Mouse (Mus musculus) B cell, adult 2 months (primary cell): ENCODE measurements around the gene Vstm5.
"Not testable (repeated sequence)": the region's sequence is repeated elsewhere in the genome, so short reads cannot be mapped to it uniquely, and the experiment has no call there.

Experiments used
- DNase-seq, 2 experiments: peaks; one replicate each; pipeline ENCODE4 v3.0.0; 2022

The Vstm5 gene

DNA sequence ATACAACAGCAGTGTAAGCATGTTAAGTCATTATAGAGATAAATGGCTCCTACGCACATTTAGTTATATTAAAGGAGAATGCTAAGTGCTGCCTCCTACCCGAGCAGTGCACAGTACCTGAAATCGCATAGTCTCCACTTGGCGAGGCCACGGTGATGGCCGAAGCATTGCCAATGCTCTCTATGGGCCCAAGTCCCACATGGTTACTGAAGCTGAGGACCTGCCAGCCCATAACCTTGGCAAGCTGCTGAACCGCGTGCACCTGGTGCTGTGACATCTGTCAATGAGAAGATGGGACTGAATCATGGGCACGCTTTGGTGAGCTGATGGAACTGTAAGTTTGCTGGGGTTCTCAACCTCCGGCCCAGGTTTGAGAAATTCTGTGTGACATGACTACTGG, 24.6 kb downstream of the Vstm5 start:
- no peak for DNase-seq

DNA sequence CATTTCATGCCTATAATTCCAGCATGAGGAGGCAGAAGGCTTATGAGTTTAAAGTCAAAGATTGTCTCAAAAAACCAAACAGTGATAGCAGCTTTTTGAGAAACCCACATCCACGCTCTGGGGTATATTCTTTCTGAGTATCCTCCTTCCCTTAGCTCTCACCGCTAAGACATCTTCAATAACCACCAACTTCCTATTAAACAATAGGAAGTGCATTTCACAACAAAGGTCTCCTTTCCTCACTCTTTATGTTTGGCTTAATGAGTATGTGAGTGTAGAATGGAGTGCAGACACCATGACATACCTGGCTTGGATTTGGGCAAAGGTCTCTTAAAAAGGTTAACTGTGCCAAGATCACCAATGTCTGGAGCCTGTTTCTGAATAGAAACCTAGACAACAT, 35.1 kb downstream of the Vstm5 start:
- DNase-seq: no peak

DNA sequence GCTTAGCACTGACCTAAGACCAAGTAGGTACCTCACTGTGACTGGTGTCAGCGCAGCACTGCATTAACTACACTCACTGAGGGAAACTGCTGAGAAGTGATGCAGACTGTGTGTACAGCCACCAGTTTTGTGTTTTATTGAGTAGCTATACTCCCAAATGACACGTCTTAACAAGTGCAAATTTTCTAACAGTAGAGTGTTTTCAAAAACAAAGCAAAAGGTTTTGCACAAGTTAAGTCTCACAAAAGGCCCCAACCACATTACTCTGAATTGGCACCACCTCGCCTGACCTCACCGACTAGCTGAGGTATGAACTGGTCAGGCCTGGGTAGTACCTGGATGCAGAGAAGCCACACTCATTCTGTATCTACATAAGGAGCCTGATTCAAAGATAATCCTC, 38.0 kb downstream of the Vstm5 start:
- no peak for DNase-seq

DNA sequence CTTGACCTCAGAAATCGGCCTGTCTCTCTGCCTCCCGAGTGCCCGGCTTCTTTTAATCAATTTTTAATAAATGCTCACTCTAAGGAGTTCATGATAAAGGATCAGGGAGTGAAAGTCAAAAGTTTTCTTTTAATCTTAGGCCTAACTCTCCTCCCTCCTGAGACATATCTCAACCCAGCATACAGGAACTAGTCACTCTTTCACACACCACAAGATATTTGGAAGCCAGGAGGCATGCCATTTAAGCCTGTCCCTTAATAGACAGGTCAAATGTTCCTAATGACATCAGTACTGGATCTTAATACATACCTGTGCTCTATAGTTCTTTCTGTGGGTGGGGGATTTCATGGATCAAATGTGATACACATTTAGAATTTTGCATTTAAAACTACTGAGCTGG, 39.5 kb downstream of the Vstm5 start:
- no peak for DNase-seq

DNA sequence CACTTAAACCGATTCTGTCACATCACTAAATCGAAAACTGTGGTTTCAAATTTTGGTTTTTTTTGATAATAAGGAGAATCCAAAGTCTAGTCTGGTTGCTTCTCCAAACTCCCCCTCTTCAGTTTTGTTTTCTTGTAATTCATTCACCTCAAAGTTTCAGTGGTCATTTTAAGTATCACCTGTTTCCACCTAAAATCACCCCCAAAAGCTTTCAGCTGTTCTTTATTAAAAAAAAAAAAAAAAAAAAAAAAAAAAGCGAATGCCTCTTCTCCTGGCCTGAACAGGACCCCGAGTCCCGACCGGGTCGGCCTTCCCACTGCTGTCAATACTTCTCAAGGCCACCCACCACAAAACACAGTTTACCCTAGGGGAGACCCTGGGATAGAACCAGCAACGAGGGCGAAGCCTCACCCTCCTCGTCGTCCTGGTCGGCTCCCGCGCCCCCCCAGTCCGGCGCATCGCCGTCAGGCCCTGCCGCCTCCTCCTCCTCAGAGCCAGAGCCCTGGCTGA, 40.3 kb downstream of the Vstm5 start:
- DNase-seq: no peak

DNA sequence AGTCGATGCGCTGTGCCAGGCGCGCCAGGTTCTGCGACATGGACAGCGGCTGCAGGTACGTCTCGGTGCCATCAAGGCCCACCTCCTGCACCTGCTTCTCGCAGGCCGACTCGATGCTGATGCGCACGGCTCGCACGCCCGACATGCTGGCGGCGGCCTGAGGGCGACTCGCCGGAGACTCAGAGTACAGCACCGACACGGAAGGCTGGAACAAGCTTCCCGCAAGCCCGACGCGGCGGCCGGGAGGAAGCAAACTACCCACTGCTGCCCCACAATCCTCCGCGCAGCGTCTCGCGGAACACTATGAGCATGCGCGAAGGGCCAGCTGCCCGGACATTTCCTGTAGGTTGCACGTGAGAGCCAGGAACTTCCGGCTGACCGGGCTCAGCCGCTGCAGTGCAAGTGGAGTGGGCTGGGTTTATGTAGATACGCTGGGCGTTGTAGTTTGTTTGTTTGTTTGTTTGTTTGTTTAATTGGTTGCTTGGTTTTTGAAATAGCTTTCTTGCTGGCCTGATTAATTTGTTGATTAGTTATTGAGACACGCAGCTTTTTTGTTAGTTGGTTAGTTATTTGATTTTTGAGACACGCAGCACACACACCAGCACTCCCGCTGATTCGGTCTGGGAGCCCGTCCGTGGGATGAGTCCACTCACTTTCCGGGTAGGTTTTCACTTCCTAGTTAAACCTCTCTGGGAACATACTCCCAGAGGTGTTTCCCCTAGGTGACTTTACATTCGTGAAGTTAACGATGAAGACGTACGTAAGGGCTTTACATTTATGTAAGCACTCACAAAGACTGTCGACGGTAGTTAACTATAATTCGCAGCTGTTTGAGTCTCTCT, 41.0 kb downstream of the Vstm5 start, which contains the start of gene Med17:
Gene Med17 (minus strand): TSS at position 283 of the 842 bp plus-strand sequence.
- DNase-seq: peak; percentile 91 to 92

DNA sequence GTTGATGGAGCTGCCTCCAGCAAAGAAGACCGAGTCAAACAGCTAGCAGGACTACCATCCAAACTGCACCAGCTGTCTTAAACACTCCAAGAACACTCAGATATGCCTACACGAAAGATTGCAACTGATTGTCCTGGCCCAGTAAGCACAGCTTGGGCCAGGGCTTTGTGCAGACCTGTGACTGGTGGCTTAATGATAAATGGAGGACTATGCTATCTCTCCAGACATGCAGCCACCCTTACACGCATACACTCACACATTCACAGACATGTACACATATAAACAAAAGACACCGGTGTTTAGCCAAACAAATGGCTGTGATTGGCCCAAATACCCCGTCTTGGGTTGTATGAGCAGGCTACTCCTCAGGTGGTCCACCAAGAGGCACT, 41.6 kb downstream of the Vstm5 start:
- no peak for DNase-seq

DNA sequence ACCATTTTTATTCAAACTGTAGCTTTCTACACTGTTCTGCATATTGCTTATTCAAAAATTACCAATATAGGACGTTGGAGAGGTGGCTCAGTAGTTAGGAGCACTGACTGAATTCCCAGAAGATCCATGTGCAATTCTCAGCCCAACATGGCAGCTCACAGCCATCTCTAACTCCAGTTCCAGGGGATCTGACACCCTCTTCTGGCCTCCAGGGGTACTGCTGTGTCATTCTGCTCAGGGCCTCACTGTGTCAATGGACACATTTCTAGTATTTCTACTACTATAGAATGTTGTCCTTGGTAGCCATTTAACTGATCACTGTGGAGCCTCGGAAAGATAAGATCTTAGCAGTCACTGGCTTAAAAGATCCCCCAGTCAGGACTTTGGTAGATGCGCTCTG, 46.6 kb downstream of the Vstm5 start:
- peak; percentile 35 for DNase-seq

DNA sequence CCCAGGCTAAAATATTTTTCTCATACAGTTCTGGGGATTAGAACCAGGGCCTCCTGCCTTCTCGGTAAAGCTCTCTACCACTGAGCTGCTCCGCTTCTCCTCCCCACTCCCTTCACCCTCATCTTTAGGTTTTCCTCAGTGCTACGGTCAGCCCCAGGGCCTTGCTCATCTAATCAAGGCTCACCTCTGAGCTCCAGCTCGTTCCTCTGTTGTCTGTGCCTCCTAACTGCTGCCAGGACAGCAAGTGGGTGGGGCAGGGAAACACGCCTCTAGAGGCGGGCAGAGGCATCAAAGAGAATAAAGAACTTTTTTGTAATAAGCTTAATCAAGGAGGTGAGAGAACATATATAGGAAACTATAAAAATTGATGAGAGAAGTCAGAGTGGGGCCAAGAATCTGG, 49.0 kb downstream of the Vstm5 start:
- no peak for DNase-seq

DNA sequence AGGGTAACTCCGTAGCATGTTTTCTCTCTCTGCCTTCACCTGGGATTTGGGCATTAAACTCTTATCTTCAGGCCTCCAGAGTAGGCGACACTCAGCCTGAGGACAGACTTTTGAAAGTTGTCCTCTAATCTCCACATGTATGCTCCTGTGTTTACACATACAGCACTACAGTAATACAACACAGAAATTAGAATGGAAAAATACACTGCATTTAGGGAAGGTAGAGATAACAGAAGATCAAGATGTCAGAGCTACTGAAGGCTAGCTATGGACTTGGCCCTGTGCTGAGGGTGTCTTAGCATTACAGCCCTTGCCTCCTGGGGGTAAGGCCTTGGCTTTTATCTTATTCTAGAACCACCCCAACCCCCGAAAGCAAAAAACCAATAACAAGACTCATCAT, 49.6 kb downstream of the Vstm5 start:
- DNase-seq: no peak

DNA sequence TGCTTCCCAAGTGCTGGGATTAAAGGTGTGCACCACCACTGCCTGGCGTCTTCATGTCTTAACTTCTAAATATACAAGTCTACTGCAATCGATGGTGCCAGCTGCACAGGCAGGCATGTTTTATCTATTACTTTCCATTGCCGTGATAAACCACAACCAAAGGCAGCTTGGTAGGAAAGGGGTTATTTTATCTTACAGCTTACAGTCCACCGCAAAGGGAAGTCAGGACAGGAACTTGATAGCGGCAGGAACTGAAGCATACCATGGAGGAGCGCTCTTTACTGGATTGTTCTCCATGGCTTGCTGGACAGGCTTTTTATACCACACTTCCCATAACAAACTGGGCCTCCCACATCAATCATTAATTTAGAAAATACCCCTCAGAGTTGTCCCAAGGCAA, 50.4 kb downstream of the Vstm5 start:
- no peak for DNase-seq

DNA sequence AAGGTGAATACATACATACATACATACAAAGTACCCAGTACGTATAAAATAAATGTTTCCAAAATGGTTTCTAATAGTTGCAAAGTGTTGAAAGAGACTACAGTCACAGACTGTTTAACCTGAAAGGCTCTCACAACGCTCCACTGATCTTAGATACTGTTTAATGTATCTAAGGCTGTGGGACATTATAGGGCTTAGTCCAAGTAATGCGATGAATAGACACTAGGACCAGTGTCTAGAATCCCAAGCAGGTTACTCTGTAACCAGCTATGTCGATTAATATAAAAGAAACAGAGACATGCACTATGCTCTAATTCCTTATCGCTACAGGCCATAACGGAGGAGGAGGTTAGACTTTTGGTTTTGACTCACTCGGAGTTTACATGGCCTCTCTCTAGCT, 58.3 kb downstream of the Vstm5 start:
- no peak for DNase-seq

DNA sequence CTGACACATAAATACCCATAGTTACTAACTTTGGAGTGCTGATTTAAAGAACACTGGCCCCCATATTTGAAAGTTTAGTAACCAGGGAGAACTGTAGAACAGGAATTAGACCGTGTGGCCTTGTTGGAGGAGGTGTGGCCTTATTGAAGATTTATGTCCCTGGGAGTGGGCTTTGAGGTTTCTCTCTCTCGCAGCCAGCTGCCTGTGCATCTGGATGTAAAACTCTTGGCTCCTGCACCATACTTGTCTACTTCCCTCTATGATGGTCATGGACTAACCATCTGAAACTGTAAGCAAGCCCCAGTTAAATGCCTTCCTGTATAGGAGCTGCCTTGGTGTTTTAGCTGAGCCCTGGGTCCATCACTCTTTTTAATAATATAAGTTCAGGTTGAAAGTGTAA, 59.6 kb downstream of the Vstm5 start:
- no peak for DNase-seq

DNA sequence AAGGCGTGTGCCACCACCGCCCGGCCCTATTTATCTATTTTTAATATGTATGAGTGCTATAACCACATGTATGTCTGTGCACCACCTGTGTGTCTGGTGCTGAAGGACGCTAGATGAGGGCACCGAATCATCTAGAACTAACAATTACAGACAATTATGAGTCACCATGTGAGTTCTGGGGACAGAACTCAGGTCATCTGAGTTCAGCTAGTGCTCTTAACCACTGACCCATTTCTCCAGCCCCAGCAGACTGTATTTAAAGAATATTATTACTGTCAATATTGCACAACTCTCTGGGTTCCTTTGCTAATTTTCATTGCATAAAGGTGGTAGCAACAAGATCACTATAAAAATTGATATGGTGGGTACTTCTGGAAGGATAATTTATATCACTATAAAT, 61.2 kb downstream of the Vstm5 start:
- DNase-seq: no peak

DNA sequence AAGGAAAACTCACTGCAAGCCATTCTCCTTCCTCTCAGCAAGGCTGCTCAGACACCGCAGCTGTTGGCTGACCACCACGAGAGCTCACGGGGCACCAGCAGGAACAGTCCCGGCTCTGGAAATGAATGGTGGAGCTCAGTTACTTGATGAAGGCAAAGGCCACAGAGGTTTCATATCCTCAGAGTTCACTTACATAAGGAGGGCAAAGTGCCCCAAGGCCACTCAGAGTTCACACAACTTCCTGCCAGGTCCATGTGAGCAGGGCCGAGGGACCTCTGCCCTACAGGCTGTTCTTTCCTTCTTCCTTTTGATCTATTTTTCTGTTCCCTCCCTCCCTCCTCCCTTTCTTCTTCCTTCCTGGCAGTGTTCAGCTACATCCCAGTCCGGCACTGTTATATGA, 62.6 kb downstream of the Vstm5 start:
- DNase-seq: no peak

DNA sequence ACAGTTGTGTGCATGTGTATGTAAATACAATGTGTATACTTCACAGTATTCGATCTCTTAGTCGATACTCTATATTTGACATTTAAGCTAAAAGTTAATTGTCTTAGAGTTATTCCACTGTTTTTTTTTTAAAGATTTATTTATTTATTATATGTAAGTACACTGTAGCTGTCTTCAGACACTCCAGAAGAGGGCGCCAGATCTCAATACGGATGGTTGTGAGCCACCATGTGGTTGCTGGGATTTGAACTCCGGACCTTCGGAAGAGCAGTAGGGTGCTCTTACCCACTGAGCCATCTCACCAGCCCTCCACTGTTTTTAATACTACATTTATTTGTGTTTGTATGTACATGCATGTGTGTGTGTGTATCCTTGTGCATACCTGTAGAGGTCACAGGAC, 63.2 kb downstream of the Vstm5 start:
- not testable (repeated sequence) for DNase-seq

DNA sequence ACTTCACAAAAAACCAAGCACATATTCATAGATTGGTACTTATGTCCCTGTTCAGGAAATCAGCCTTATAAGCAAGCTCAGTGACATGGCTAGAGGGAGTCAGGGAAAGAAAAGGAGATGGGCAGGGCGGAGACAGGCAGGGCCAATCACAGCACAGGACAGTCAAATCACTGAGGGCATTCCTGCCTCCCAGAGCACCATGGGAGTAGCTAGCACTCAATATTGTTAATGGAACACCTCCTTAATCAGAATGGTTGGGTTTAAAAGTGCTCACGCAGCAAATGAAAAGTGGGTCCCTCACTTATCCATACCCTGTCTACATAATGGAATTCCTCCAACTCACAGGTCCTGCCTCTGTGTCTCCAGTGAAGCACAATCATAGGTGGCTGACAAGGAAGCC, 64.0 kb downstream of the Vstm5 start:
- DNase-seq: no peak

DNA sequence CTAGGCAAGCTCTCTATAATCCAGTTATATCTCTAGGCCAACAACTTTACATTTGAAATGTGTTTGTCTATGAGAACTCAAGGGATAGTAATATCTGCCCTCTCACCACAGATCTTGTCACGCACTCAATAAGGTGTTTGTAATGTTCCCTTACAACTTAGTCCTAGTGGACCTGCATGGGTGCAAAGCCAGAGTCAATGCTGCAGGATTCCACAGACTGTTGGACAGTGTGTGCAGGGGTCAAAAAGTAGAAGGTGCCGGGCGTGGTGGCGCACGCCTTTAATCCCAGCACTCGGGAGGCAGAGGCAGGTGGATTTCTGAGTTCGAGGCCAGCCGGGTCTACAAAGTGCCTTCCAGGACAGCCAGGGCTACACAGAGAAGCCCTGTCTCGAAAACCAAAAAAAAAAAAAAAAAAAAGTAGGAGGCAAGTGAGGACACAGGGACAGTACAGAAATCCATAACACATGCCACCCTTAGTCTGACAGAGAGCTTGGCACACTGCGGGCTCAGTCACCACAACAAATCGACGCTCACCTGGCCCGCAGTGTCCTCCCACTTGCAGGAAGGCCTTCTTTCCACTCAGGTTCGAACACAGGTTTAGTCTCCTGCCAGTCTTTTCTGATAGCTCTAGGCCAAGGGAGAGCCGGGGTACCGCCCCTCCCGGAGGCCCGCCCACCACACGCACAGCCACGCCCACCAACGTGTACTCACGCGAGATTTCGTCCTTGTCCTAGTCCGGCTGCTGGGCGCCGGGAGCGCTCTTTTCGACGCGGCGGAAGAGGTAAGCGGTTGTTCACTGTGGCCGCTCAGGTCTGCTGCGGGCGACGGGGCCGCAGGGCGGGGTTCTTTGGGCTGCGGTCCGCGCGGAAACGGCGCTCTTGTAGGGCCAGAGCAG, 66.9 kb downstream of the Vstm5 start, which contains the start of gene Taf1d:
Gene Taf1d (plus strand): TSS at position 712 of the 895 bp plus-strand sequence.
- peak; percentile 99 to 100 for DNase-seq

DNA sequence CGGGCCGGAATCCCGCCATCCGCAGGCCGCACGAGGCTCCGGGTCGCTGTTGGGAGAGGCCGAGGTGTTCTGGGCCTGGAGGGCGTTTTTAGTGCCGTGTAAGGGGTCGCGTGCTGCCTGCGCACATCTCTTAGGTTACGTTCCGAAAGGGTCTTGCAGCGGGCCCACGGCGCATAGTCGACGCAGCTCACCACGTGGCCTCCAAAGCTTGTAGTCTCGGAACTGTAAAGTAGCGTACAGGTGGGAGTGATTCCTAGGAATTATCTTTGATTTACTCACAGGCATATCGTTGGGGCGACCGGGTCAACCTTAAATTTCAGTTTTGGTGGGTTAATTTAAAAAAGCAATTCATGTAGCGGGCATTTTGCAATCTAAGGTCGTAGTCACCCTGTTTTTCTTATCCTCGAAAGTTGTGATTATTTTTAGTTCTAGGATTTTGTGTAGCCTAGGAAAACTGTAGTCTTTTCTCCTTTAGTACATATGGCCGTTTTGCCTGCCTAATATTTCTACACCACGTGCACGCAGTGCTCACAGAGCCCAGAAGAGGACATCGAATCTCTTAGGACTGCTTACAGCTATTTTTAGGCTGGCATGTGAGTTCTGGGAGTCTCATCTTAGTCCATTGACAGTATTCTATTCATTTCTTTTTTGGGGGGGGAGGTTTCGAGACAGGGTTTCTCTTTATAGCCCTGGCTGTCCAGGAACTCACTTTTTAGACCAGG, 67.7 kb downstream of the Vstm5 start, which contains the start of gene 4931406C07Rik:
Gene 4931406C07Rik (minus strand): TSS at position 51 of the 722 bp plus-strand sequence.
- DNase-seq: peak in 1 of 2 experiments; percentile 19

DNA sequence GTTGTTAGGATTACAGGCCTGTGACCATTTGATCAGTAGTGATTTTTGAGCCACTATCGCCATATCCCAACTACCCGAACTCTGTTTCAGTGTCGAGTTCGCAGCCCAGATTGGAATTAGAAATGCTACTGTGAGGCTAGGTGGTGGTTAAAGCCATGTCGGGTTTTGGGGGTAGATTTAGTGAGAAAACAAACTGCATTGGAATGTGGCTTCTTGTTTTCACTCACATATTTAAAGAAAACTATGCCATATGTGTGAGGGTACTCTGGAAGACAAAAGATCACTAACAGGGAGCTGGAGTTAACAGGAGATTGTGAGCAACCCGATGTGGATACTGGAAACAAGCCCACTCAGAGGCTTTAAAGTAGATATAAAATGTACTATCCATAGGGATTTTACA, 68.4 kb downstream of the Vstm5 start:
- no peak for DNase-seq

DNA sequence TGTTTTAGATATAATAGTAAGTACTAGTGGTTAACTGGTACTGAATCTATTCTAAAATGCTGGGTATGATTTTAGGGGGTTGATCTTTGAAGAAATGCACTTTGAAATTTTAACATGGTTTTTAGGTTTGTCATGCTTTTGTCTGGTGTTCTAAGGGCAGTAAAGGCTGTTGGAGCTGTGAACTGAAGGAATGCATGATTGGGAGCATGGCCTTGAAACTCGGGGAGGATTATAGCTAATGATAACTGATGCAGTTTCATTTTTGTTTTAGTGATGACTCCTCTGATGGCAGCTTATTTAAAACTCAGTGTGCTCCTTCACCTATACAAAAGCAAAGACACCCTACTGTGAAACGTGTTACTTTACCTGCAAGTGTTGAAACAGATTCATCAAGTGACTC, 69.4 kb downstream of the Vstm5 start:
- no peak for DNase-seq
